Mouse (Mus musculus): ENCODE results near the gene Nup50. TPM values are rescaled to one million over a fixed set of nuclear protein-coding genes. Genes with fewer than 3 reads are reported as not detected.

Nup50 gene
- polyA plus RNA-seq, 1 experiment, result 31.0 TPM

DNA sequence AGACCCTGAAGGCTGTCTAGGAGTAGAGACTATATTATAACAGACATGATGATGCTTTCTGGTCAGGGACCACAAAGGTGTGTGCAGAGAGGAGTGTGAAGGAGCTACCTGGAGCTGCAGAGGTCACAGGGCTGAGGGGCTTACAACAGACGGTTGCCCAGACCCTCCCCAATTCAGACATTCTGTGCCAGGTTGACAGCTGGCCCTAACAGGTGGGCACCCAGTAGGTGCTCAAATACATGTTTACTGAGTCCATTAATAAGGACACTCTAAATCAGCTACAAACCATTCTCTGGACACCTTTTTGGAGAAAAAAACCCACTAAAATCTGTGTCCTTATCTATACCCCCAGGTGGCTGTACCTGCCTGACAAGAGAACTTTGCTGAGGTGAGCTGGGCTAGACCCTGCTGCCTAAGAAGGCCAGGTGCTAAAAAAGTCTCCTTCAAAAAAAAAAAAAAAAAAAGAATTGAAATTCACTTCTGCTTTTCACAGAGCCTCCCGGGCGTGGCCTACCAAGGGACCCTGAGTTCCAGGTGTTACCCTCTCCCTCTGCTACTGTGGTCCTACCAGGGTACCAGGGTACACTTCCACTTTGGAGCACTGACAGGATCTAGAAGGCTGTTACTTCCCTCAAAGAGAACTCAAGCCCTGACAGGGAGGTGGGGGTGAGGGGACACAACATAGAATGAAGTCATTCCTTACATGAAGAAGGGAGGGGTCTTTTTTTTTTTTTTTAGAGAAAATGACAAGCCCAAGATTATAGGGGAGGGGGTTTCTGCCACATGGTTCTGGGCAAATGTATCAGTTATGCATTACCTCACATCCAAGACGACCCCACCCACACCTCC lies 63.2 kb downstream of the Nup50 start:
- TF ChIP-seq MYOD1 (IDR thresholded peaks at IDR 0.05; ENCODE audit: control insufficient read depth in 1 of 3, insufficient read length in 2 of 3, low read depth in 2 of 3), result no peak
- no peak for TF ChIP-seq CEBPB (IDR thresholded peaks at IDR 0.05; ENCODE audit: insufficient read depth, poor library complexity, severe bottlenecking)
- no peak for TF ChIP-seq REST (IDR thresholded peaks at IDR 0.05; ENCODE audit: insufficient read depth, insufficient read length)
- TF ChIP-seq E2F4 (IDR thresholded peaks at IDR 0.05; ENCODE audit: insufficient read depth), result no peak
- no peak for TF ChIP-seq USF1 (IDR thresholded peaks at IDR 0.05; ENCODE audit: low read depth)
- TF ChIP-seq TCF12 (IDR thresholded peaks at IDR 0.05; ENCODE audit: insufficient read depth, poor library complexity, severe bottlenecking), result no peak
- no peak for TF ChIP-seq MYOG (IDR thresholded peaks at IDR 0.05; ENCODE audit: control insufficient read depth in 1 of 3, insufficient read depth in 1 of 3, insufficient read length in 2 of 3, low read depth in 2 of 3)
- TF ChIP-seq POLR2A (IDR thresholded peaks at IDR 0.05; ENCODE audit: insufficient read length, low read depth), result no peak
- TF ChIP-seq POLR2AphosphoS2 (IDR thresholded peaks at IDR 0.05; ENCODE audit: insufficient read length, low read depth), result no peak
- no peak for TF ChIP-seq MAX (IDR thresholded peaks at IDR 0.05; ENCODE audit: low read depth)
- TF ChIP-seq SRF (IDR thresholded peaks at IDR 0.05; ENCODE audit: control insufficient read depth, insufficient read length, low read depth), result no peak
- TF ChIP-seq TCF3 (IDR thresholded peaks at IDR 0.05; ENCODE audit: insufficient read length, low read depth), result no peak
- H3K4me3 ChIP-seq, result peak overlapping the region; percentile 69
- H3K79me2 ChIP-seq (ENCODE audit: control insufficient read depth, insufficient read depth), result peaks cover 31% of the 10 kb centered on the region
- H3K36me3 ChIP-seq (ENCODE audit: control insufficient read depth, insufficient read depth), result no peaks in the 10 kb centered on the region
- H3K27me3 ChIP-seq (ENCODE audit: control insufficient read depth, insufficient read depth, insufficient read length), result no peaks in the 10 kb centered on the region
- H3ac ChIP-seq (ENCODE audit: control insufficient read depth, insufficient read length), result peak overlapping the region; percentile 95
- H3K4me2 ChIP-seq (ENCODE audit: low read depth), result peak overlapping the region; percentile 78

- no peaks in the 10 kb centered on the region for H3K27me3 ChIP-seq (ENCODE audit: control insufficient read depth, insufficient read depth, insufficient read length)
- peak overlapping the region; percentile 78 for H3K4me2 ChIP-seq (ENCODE audit: low read depth)
- H3K79me2 ChIP-seq (ENCODE audit: control insufficient read depth, insufficient read depth), result peaks cover 31% of the 10 kb centered on the region
- TF ChIP-seq E2F4 (IDR thresholded peaks at IDR 0.05; ENCODE audit: insufficient read depth), result no peak
- TF ChIP-seq CEBPB (IDR thresholded peaks at IDR 0.05; ENCODE audit: insufficient read depth, poor library complexity, severe bottlenecking), result no peak
- TF ChIP-seq MAX (IDR thresholded peaks at IDR 0.05; ENCODE audit: low read depth), result no peak
- TF ChIP-seq TCF12 (IDR thresholded peaks at IDR 0.05; ENCODE audit: insufficient read depth, poor library complexity, severe bottlenecking), result no peak
- TF ChIP-seq REST (IDR thresholded peaks at IDR 0.05; ENCODE audit: insufficient read depth, insufficient read length), result no peak
- no peak for TF ChIP-seq POLR2A (IDR thresholded peaks at IDR 0.05; ENCODE audit: insufficient read length, low read depth)
- TF ChIP-seq MYOG (IDR thresholded peaks at IDR 0.05; ENCODE audit: control insufficient read depth in 1 of 3, insufficient read depth in 1 of 3, insufficient read length in 2 of 3, low read depth in 2 of 3), result peak in 1 of 3 experiments; percentile 13
- no peak for TF ChIP-seq POLR2AphosphoS2 (IDR thresholded peaks at IDR 0.05; ENCODE audit: insufficient read length, low read depth)
- no peak for TF ChIP-seq MYOD1 (IDR thresholded peaks at IDR 0.05; ENCODE audit: control insufficient read depth in 1 of 3, insufficient read length in 2 of 3, low read depth in 2 of 3)
- H3K4me3 ChIP-seq, result peak overlapping the region; percentile 69
- H3ac ChIP-seq (ENCODE audit: control insufficient read depth, insufficient read length), result peak overlapping the region; percentile 95
- no peaks in the 10 kb centered on the region for H3K36me3 ChIP-seq (ENCODE audit: control insufficient read depth, insufficient read depth)
These were observed 64.0 kb downstream of the Nup50 start for GRCm38 (mm10) chr15:84987020-84987815.

DNA sequence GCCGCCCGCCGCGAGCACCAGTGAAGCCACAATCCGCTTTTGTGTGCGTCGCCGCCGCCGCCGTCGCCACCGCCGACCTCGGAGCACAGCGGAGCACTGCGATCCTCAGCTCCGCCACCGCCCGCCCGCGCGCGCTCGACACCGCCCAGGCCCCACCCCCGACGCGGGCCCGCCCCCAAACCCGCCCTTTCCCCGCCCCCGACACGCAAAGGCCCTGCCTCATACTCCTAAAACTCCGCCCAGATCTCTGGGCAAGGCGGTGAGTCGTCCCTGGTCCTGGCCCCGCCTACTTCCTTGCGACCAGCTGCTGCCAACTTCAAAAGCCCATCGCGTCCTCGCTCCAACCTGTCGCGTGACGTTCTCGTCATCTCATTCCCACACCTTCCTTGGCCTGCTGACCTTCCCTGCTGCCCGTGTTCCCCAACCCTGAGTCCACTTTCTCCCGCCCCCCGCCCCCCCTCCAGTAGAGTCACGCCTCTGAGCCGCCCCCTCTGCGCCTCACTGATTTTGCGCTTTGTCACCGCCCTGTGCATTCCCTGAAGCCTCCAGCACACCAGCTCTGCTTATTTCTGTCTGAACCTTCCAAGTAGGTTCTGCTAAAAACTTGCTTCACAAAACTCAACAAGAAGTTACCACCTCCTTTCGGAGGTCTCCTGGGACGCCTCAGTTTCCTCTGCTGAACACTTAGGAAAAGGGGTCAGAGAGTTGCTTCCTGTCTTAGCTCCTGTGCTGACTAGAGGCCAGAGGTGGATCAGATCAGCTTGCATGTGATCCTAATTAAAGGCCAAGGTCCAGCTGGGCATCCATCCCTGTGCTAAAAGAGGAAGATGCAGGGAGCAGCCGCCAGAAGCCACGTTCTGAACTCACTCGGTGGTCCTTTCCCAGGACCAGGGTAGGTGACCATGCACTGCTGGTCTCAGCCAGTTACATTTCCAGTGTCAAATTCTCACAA lies 64.9 kb downstream of the Nup50 start, which contains the start of gene 5031439G07Rik:
TSS of gene 5031439G07Rik (minus strand) at position 678 of the 952 bp plus-strand sequence.
- H3K4me3 ChIP-seq, result peak within 1 kb of the TSS; percentile 69

More for the DNA sequence above, 64.9 kb downstream of the Nup50 start, which contains the start of gene 5031439G07Rik:
- Histone ChIP-seq H3K4me2 (ENCODE audit: low read depth) (peak within 1 kb of the TSS; percentile 78), H3ac (ENCODE audit: control insufficient read depth, insufficient read length) (peak within 1 kb of the TSS; percentile 95), H3K27me3 (ENCODE audit: control insufficient read depth, insufficient read depth, insufficient read length) (no peaks in the 10 kb centered on the region), H3K79me2 (ENCODE audit: control insufficient read depth, insufficient read depth) (peaks cover 26% of the 10 kb centered on the region), H3K36me3 (ENCODE audit: control insufficient read depth, insufficient read depth) (no peaks in the 10 kb centered on the region)
- TF ChIP-seq MAX (IDR thresholded peaks at IDR 0.05; ENCODE audit: low read depth) (no peak), USF1 (IDR thresholded peaks at IDR 0.05; ENCODE audit: low read depth) (peak; percentile 20), TCF12 (IDR thresholded peaks at IDR 0.05; ENCODE audit: insufficient read depth, poor library complexity, severe bottlenecking) (no peak), E2F4 (IDR thresholded peaks at IDR 0.05; ENCODE audit: insufficient read depth) (no peak), REST (IDR thresholded peaks at IDR 0.05; ENCODE audit: insufficient read depth, insufficient read length) (peak; percentile 49), MYOG (IDR thresholded peaks at IDR 0.05; ENCODE audit: control insufficient read depth in 1 of 3, insufficient read depth in 1 of 3, insufficient read length in 2 of 3, low read depth in 2 of 3) (peak; percentile 75 to 89 (median 79)), POLR2AphosphoS2 (IDR thresholded peaks at IDR 0.05; ENCODE audit: insufficient read length, low read depth) (peak; percentile 94), TCF3 (IDR thresholded peaks at IDR 0.05; ENCODE audit: insufficient read length, low read depth) (peak; percentile 39), MYOD1 (IDR thresholded peaks at IDR 0.05; ENCODE audit: control insufficient read depth in 1 of 3, insufficient read length in 2 of 3, low read depth in 2 of 3) (peak in 2 of 3 experiments; percentile 78 to 87), POLR2A (IDR thresholded peaks at IDR 0.05; ENCODE audit: insufficient read length, low read depth) (peak; percentile 92), CEBPB (IDR thresholded peaks at IDR 0.05; ENCODE audit: insufficient read depth, poor library complexity, severe bottlenecking) (no peak), SRF (IDR thresholded peaks at IDR 0.05; ENCODE audit: control insufficient read depth, insufficient read length, low read depth) (peak; percentile 71)
